Mouse (Mus musculus): ENCODE results near the gene Cacnb3. TPM values are rescaled to one million over a fixed set of nuclear protein-coding genes. Genes with fewer than 3 reads are reported as not detected.
A peak's percentile ranks its signal among the peaks of the same experiment; 100 is the strongest.
"Not testable (repeated sequence)": the region's sequence is repeated elsewhere in the genome, so short reads cannot be mapped to it uniquely, and the experiment has no call there.

The Cacnb3 gene
- 45.3 and 46.9 TPM in 2 replicates for polyA plus RNA-seq (2014; fragmentation: Nextera tagmentation; extraction: Ambion mirVana)

DNA sequence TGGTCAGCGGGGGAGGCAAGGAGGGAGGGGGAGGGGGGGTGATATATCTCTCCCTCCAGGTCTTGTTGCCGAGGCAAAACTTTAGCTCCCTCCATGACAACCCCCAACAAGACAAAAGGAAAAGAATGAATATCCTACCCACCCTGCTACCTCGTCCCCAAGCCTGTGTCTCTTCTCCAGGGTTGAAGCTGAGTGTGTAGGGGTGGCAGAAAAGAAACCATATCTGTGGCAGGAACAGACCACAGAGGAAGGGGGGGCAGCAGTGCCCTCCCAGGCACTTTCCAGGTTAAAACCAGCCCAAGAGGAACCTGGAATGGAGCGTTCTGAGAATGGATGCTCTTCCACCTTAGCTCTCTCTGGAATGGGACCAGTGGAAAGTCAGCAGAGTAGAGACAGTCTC, at the start of gene Cacnb3:
Gene Cacnb3 (plus strand): TSS at position 301 of the 400 bp plus-strand sequence.
- Histone ChIP-seq H3K36me3 (ENCODE audit: control insufficient read depth, insufficient read depth, low read length) (no peaks in the 10 kb centered on the region), H3K4me2 (ENCODE audit: low read depth, low read length, severe bottlenecking) (peak within 1 kb of the TSS; percentile 97; the same call in 1 of the 2 replicates), H3K4me3 (ENCODE audit: low read depth, low read length) (peak within 1 kb of the TSS; percentile 83), H3K27ac (ENCODE audit: low read depth, low read length) (no peak within 1 kb of the TSS), H3K9me3 (ENCODE audit: control insufficient read depth, low read length) (no peaks in the 10 kb centered on the region), H3K9ac (ENCODE audit: low read length) (peak within 1 kb of the TSS; percentile 51; the same call in 1 of the 2 replicates), H3K27me3 (ENCODE audit: control insufficient read depth, insufficient read depth, low read length) (peaks cover 45% of the 10 kb centered on the region), H3K4me1 (replicated peaks; ENCODE audit: control insufficient read depth, insufficient read depth, low read length) (peaks cover 39% of the 10 kb centered on the region)
- DNase-seq (ENCODE audit: low spot score): no peak
- ATAC-seq (replicated peaks; ENCODE audit: low FRiP score): no peak
- 35% methylated on average over 4 of the region's 4 CpGs for WGBS

DNA sequence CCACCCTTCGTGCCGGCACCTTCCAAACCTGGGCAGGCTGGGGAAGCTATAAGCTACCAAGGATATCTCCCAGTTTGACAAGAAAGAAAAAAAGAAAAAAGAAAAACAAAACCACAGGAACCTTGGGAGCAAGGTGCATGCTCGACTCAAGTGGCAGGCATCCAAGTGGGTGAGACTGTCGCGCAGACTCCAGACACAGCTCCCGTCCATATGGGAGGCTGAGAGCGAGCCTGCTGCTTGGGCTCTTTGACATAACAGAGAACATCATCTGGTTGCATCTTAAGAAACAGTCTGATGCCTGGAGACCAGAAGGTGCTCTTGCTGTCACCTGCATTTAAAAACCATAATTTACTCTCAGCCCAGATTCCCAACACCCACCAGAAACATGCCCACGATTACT, 48.2 kb upstream of the Cacnb3 start:
- DNase-seq (ENCODE audit: low spot score) (peak; percentile 22), ATAC-seq (replicated peaks; ENCODE audit: low FRiP score) (no peak)
- H3K4me2 ChIP-seq (ENCODE audit: low read depth, low read length, severe bottlenecking): no peak overlapping the region
- H3K4me1 ChIP-seq (replicated peaks; ENCODE audit: control insufficient read depth, insufficient read depth, low read length): no peaks in the 10 kb centered on the region
- no peak overlapping the region for H3K27ac ChIP-seq (ENCODE audit: low read depth, low read length)
- 83% methylated on average over 8 of the region's 8 CpGs for WGBS
- H3K9ac ChIP-seq (ENCODE audit: low read length): no peak overlapping the region
- H3K4me3 ChIP-seq (ENCODE audit: low read depth, low read length): no peak overlapping the region
- H3K36me3 ChIP-seq (ENCODE audit: control insufficient read depth, insufficient read depth, low read length): no peaks in the 10 kb centered on the region
- no peaks in the 10 kb centered on the region for H3K9me3 ChIP-seq (ENCODE audit: control insufficient read depth, low read length)
- no peaks in the 10 kb centered on the region; the same call in 1 of the 2 replicates for H3K27me3 ChIP-seq (ENCODE audit: control insufficient read depth, insufficient read depth, low read length)

DNA sequence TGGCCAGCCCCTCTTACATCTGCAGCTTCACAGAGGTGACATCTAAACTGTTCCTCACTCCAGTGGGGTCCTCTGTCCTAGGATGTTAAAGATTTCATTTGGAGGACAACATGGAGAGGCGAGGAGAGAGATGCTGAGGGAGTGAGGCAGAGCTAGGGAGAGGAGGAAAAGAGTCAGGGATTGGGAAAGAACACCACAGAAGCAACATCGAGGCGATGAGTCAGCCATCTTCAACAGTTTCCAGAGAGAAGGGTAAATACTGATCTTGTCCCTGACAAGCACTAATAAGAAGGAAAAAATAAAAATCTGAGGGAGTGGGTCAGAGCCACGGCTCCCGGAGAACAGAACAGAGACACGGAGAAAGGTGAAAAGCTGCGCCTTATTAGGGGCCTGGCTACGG, 47.6 kb upstream of the Cacnb3 start:
- WGBS: 82% methylated on average over 8 of the region's 8 CpGs
- H3K27ac ChIP-seq (ENCODE audit: low read depth, low read length): no peak overlapping the region
- no peak overlapping the region for H3K4me3 ChIP-seq (ENCODE audit: low read depth, low read length)
- ATAC-seq (replicated peaks; ENCODE audit: low FRiP score) (no peak), DNase-seq (ENCODE audit: low spot score) (peak; percentile 40)
- H3K36me3 ChIP-seq (ENCODE audit: control insufficient read depth, insufficient read depth, low read length): no peaks in the 10 kb centered on the region
- no peak overlapping the region for H3K4me2 ChIP-seq (ENCODE audit: low read depth, low read length, severe bottlenecking)
- no peaks in the 10 kb centered on the region for H3K4me1 ChIP-seq (replicated peaks; ENCODE audit: control insufficient read depth, insufficient read depth, low read length)
- no peaks in the 10 kb centered on the region; the same call in 1 of the 2 replicates for H3K27me3 ChIP-seq (ENCODE audit: control insufficient read depth, insufficient read depth, low read length)
- no peak overlapping the region for H3K9ac ChIP-seq (ENCODE audit: low read length)
- H3K9me3 ChIP-seq (ENCODE audit: control insufficient read depth, low read length): no peaks in the 10 kb centered on the region

- H3K36me3 ChIP-seq (ENCODE audit: control insufficient read depth, insufficient read depth, low read length): no peaks in the 10 kb centered on the region; the same call in 1 of the 2 replicates
- no peak overlapping the region for H3K27ac ChIP-seq (ENCODE audit: low read depth, low read length)
- H3K4me1 ChIP-seq (replicated peaks; ENCODE audit: control insufficient read depth, insufficient read depth, low read length): no peaks in the 10 kb centered on the region
- no peak overlapping the region for H3K4me3 ChIP-seq (ENCODE audit: low read depth, low read length)
- no peak for DNase-seq (ENCODE audit: low spot score)
- no peak overlapping the region for H3K4me2 ChIP-seq (ENCODE audit: low read depth, low read length, severe bottlenecking)
- ATAC-seq (replicated peaks; ENCODE audit: low FRiP score): no peak
- no peaks in the 10 kb centered on the region for H3K9me3 ChIP-seq (ENCODE audit: control insufficient read depth, low read length)
- no peak overlapping the region for H3K9ac ChIP-seq (ENCODE audit: low read length)
- no peaks in the 10 kb centered on the region for H3K27me3 ChIP-seq (ENCODE audit: control insufficient read depth, insufficient read depth, low read length)
- WGBS: 48% methylated on average over 7 of the region's 7 CpGs
Observed at GRCm38 (mm10) chr15:98585421-98585820, 45.2 kb upstream of the Cacnb3 start.

GRCm38 (mm10) chr15:98586141-98586540, 44.5 kb upstream of the Cacnb3 start:
- not testable (repeated sequence) for H3K36me3 ChIP-seq (ENCODE audit: control insufficient read depth, insufficient read depth, low read length); H3K9me3 ChIP-seq (ENCODE audit: control insufficient read depth, low read length); H3K4me3 ChIP-seq (ENCODE audit: low read depth, low read length); ATAC-seq (replicated peaks; ENCODE audit: low FRiP score); H3K4me2 ChIP-seq (ENCODE audit: low read depth, low read length, severe bottlenecking); H3K4me1 ChIP-seq (replicated peaks; ENCODE audit: control insufficient read depth, insufficient read depth, low read length); H3K9ac ChIP-seq (ENCODE audit: low read length); H3K27me3 ChIP-seq (ENCODE audit: control insufficient read depth, insufficient read depth, low read length); H3K27ac ChIP-seq (ENCODE audit: low read depth, low read length); DNase-seq (ENCODE audit: low spot score)
- 84% methylated on average over 9 of the region's 9 CpGs for WGBS

GRCm38 (mm10) chr15:98587751-98588150, 42.9 kb upstream of the Cacnb3 start:
- H3K4me3 ChIP-seq (ENCODE audit: low read depth, low read length): no peak overlapping the region
- peaks cover 5% of the 10 kb centered on the region; the same call in 1 of the 2 replicates for H3K36me3 ChIP-seq (ENCODE audit: control insufficient read depth, insufficient read depth, low read length)
- no peak overlapping the region for H3K4me2 ChIP-seq (ENCODE audit: low read depth, low read length, severe bottlenecking)
- no peak for DNase-seq (ENCODE audit: low spot score)
- H3K27ac ChIP-seq (ENCODE audit: low read depth, low read length): no peak overlapping the region
- no peak for ATAC-seq (replicated peaks; ENCODE audit: low FRiP score)
- no peak overlapping the region for H3K9ac ChIP-seq (ENCODE audit: low read length)
- no peaks in the 10 kb centered on the region for H3K27me3 ChIP-seq (ENCODE audit: control insufficient read depth, insufficient read depth, low read length)
- no peaks in the 10 kb centered on the region for H3K9me3 ChIP-seq (ENCODE audit: control insufficient read depth, low read length)
- WGBS: 87% methylated on average over 11 of the region's 11 CpGs
- no peaks in the 10 kb centered on the region for H3K4me1 ChIP-seq (replicated peaks; ENCODE audit: control insufficient read depth, insufficient read depth, low read length)

DNA sequence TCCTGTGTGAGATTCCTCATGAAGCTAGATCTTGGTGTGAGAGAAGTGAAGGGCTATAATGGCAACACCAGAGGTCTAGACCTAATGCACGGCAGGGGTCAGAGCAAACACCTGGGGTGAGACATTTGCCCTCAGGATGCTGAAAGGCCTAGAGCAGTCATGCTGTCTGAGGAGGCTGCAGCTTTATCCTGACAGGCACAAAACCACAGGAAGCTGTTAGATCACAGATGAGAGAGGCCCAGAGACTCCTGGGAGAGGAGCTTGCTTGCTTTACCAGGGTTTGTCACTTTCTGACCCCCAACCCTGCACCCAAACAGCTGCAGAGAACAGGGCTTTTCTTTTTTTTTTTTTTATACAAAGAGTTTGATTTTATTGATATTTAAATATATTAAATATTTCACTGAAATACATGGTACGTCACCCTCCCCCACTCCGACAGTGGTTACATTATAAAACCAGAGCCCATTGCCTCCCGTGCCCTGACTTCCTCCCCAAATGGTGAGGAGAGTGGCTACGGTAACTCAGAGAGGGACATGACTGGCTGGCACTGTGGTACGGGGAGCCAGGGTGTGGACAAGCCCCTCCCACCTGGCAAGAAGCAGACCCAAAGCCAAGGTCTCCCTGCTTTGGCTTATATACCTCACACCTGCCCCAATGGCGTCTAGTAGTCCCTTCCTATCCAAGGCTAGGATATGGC, 40.9 kb upstream of the Cacnb3 start:
- H3K36me3 ChIP-seq (ENCODE audit: control insufficient read depth, insufficient read depth, low read length): peaks cover 5% of the 10 kb centered on the region; the same call in 1 of the 2 replicates
- ATAC-seq (replicated peaks; ENCODE audit: low FRiP score): no peak
- no peak for DNase-seq (ENCODE audit: low spot score)
- H3K27ac ChIP-seq (ENCODE audit: low read depth, low read length): no peak overlapping the region
- no peak overlapping the region for H3K4me3 ChIP-seq (ENCODE audit: low read depth, low read length)
- 82% methylated on average over 7 of the region's 7 CpGs for WGBS
- no peak overlapping the region for H3K9ac ChIP-seq (ENCODE audit: low read length)
- H3K9me3 ChIP-seq (ENCODE audit: control insufficient read depth, low read length): no peaks in the 10 kb centered on the region
- H3K4me2 ChIP-seq (ENCODE audit: low read depth, low read length, severe bottlenecking): no peak overlapping the region
- H3K4me1 ChIP-seq (replicated peaks; ENCODE audit: control insufficient read depth, insufficient read depth, low read length): no peaks in the 10 kb centered on the region
- no peaks in the 10 kb centered on the region for H3K27me3 ChIP-seq (ENCODE audit: control insufficient read depth, insufficient read depth, low read length)

GRCm38 (mm10) chr15:98591396-98591795, 39.2 kb upstream of the Cacnb3 start:
- Histone ChIP-seq H3K36me3 (ENCODE audit: control insufficient read depth, insufficient read depth, low read length) (peaks cover 5% of the 10 kb centered on the region; the same call in 1 of the 2 replicates), H3K9me3 (ENCODE audit: control insufficient read depth, low read length) (no peaks in the 10 kb centered on the region), H3K4me1 (replicated peaks; ENCODE audit: control insufficient read depth, insufficient read depth, low read length) (no peaks in the 10 kb centered on the region), H3K9ac (ENCODE audit: low read length) (no peak overlapping the region), H3K4me2 (ENCODE audit: low read depth, low read length, severe bottlenecking) (no peak overlapping the region), H3K4me3 (ENCODE audit: low read depth, low read length) (no peak overlapping the region), H3K27me3 (ENCODE audit: control insufficient read depth, insufficient read depth, low read length) (no peaks in the 10 kb centered on the region), H3K27ac (ENCODE audit: low read depth, low read length) (no peak overlapping the region)
- no peak for ATAC-seq (replicated peaks; ENCODE audit: low FRiP score)
- no peak for DNase-seq (ENCODE audit: low spot score)
- 65% methylated on average over 4 of the region's 4 CpGs for WGBS

- no peak overlapping the region for H3K27ac ChIP-seq (ENCODE audit: low read depth, low read length)
- H3K4me2 ChIP-seq (ENCODE audit: low read depth, low read length, severe bottlenecking): no peak overlapping the region
- no peaks in the 10 kb centered on the region for H3K27me3 ChIP-seq (ENCODE audit: control insufficient read depth, insufficient read depth, low read length)
- no peak overlapping the region for H3K4me3 ChIP-seq (ENCODE audit: low read depth, low read length)
- H3K9ac ChIP-seq (ENCODE audit: low read length): no peak overlapping the region
- no peak for ATAC-seq (replicated peaks; ENCODE audit: low FRiP score)
- no peaks in the 10 kb centered on the region for H3K4me1 ChIP-seq (replicated peaks; ENCODE audit: control insufficient read depth, insufficient read depth, low read length)
- H3K9me3 ChIP-seq (ENCODE audit: control insufficient read depth, low read length): no peaks in the 10 kb centered on the region
- WGBS: 87% methylated on average over 19 of the region's 19 CpGs
- H3K36me3 ChIP-seq (ENCODE audit: control insufficient read depth, insufficient read depth, low read length): peaks cover 13% of the 10 kb centered on the region
- no peak for DNase-seq (ENCODE audit: low spot score)
Observed at GRCm38 (mm10) chr15:98594193-98594592, 36.4 kb upstream of the Cacnb3 start.
